Mouse (Mus musculus): ENCODE data around the gene BC049352.

Gene BC049352

DNA sequence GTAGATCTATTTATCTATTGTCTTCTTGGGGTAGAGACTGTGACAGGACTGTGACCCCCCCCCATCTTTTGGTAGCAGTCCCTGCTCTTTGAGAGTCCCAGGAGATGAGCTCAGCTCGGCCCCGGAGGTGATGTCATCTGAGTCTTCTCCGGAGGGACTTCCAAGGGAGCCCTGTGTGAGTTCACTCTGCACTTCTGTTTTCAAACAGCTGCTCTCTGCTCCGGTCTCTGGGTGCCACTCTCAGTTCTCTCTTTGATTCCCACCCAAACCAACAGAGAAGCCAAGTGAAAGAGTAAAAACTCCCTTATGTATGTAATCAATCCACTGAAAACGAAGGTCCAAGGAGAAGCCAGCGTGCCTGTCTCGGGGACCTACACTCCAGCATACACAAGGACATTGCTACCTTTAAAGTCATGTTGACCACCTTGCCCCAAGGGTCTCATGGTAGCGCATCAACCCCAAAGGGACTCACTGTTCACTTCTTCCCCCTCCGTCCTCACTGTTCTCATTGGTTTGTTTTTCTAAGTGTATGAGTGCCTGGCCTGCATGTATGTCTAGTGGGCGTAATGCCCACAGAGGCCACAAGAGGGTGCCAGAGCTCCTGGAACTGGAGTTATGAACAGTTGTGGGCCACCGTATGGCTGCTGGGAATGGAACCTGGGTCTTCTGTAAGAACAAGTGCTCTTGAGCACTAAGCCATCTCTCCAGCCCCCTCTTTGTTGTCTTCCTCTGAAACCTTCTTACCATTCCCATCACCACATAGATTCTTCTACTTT lies 117.6 kb downstream of the BC049352 start:
- in situ Hi-C loops (cut with MboI, MseI): loop anchor here (5.0 kb wide), 2 partner anchors 77 to 93 kb away; no protein-coding TSS in a partner anchor

Measured in regulatory T cell (primary cell).